Mouse (Mus musculus): ENCODE results near the gene Prkce. TPM values are rescaled to one million over a fixed set of nuclear protein-coding genes. Genes with fewer than 3 reads are reported as not detected.

Gene Prkce
- polyA plus RNA-seq, 1 experiment from 2014 or later: 6.7 TPM

- H3K27ac ChIP-seq: no peak overlapping the region
- no peaks in the 10 kb centered on the region for H3K27me3 ChIP-seq
- no peak overlapping the region for H3K4me3 ChIP-seq
- H3K4me1 ChIP-seq: no peaks in the 10 kb centered on the region
- no peak overlapping the region for H3K9ac ChIP-seq
- H3K36me3 ChIP-seq: no peaks in the 10 kb centered on the region
- H3K4me2 ChIP-seq (replicated peaks): no peak overlapping the region
- H3K9me3 ChIP-seq: no peaks in the 10 kb centered on the region
- no peak for ATAC-seq (ENCODE audit: low FRiP score, low read depth)
- WGBS: 95% methylated on average over 2 of the region's 2 CpGs
These were observed 523.3 kb downstream of the Prkce start for GRCm38 (mm10) chr17:86690871-86691390.

- no peak for ATAC-seq (ENCODE audit: low FRiP score, low read depth)
- Histone ChIP-seq H3K4me3 (no peak overlapping the region), H3K9me3 (no peaks in the 10 kb centered on the region), H3K4me2 (replicated peaks) (no peak overlapping the region), H3K27me3 (no peaks in the 10 kb centered on the region), H3K9ac (no peak overlapping the region), H3K36me3 (no peaks in the 10 kb centered on the region), H3K4me1 (no peaks in the 10 kb centered on the region), H3K27ac (no peak overlapping the region)
- WGBS: 84% methylated on average over 2 of the region's 2 CpGs
These were observed 530.2 kb downstream of the Prkce start for GRCm38 (mm10) chr17:86697751-86698150.

GRCm38 (mm10) chr17:86703336-86703735 lies 535.8 kb downstream of the Prkce start:
- WGBS: 82% methylated on average over 4 of the region's 4 CpGs
- H3K4me2 ChIP-seq (replicated peaks): no peak overlapping the region
- no peaks in the 10 kb centered on the region for H3K36me3 ChIP-seq

GRCm38 (mm10) chr17:86705236-86705635 lies 537.7 kb downstream of the Prkce start:
- no peak overlapping the region for H3K4me3 ChIP-seq

More at GRCm38 (mm10) chr17:86703336-86703735, 535.8 kb downstream of the Prkce start:
- no peaks in the 10 kb centered on the region for H3K9me3 ChIP-seq
- H3K4me3 ChIP-seq: no peak overlapping the region
- no peak overlapping the region for H3K9ac ChIP-seq
- no peaks in the 10 kb centered on the region for H3K4me1 ChIP-seq
- H3K27ac ChIP-seq: no peak overlapping the region
- H3K27me3 ChIP-seq: no peaks in the 10 kb centered on the region
- ATAC-seq (ENCODE audit: low FRiP score, low read depth): no peak

GRCm38 (mm10) chr17:86706467-86706866 lies 538.9 kb downstream of the Prkce start:
- Histone ChIP-seq H3K9me3 (no peaks in the 10 kb centered on the region), H3K27me3 (no peaks in the 10 kb centered on the region), H3K4me3 (no peak overlapping the region), H3K4me2 (replicated peaks) (no peak overlapping the region), H3K36me3 (no peaks in the 10 kb centered on the region), H3K27ac (no peak overlapping the region), H3K4me1 (no peaks in the 10 kb centered on the region), H3K9ac (no peak overlapping the region)
- 65% methylated on average over 1 of the region's 1 CpGs for WGBS
- ATAC-seq (ENCODE audit: low FRiP score, low read depth): no peak

More at GRCm38 (mm10) chr17:86705236-86705635, 537.7 kb downstream of the Prkce start:
- no peak overlapping the region for H3K4me2 ChIP-seq (replicated peaks)
- 87% methylated on average over 3 of the region's 3 CpGs for WGBS
- ATAC-seq (ENCODE audit: low FRiP score, low read depth): no peak
- no peak overlapping the region for H3K27ac ChIP-seq
- no peak overlapping the region for H3K9ac ChIP-seq
- no peaks in the 10 kb centered on the region for H3K27me3 ChIP-seq
- H3K9me3 ChIP-seq: no peaks in the 10 kb centered on the region
- H3K36me3 ChIP-seq: no peaks in the 10 kb centered on the region
- no peaks in the 10 kb centered on the region for H3K4me1 ChIP-seq

Other genes with a start within 250 kb of the Prkce start
- 17.6 and 19.7 TPM in 2 replicates for gene Srbd1, start 22.6 kb upstream of the Prkce start, polyA plus RNA-seq (2015; fragmentation: Nextera tagmentation; extraction: Ambion mirVana)